Mouse (Mus musculus): ENCODE measurements at regions not wholly inside any gene's neighbourhood (a gene's known extent, or its start where the extent isn't known, plus 50 kb on each side); places are given as distances from the start of the nearest gene placed in this dataset.
"Not testable (repeated sequence)": the region's sequence is repeated elsewhere in the genome, so short reads cannot be mapped to it uniquely, and the experiment has no call there.

GRCm38 (mm10) chr5:134046086-134046485 is 53.4 kb upstream of the Castor2 start:
- no peak for DNase-seq (ENCODE audit: extremely low read depth, low read depth, low spot score)

GRCm38 (mm10) chr5:134042938-134043337 is 56.6 kb upstream of the Castor2 start:
- not testable (repeated sequence) for DNase-seq (ENCODE audit: extremely low read depth, low read depth, low spot score)

- DNase-seq (ENCODE audit: extremely low read depth, low read depth, low spot score), result no peak
Observed at GRCm38 (mm10) chr5:134027316-134027966, 72.1 kb upstream of the Castor2 start.

GRCm38 (mm10) chr5:134019651-134020432 is 79.7 kb upstream of the Castor2 start:
- no peak for DNase-seq (ENCODE audit: extremely low read depth, low read depth, low spot score)

- DNase-seq (ENCODE audit: extremely low read depth, low read depth, low spot score), result no peak
Observed at GRCm38 (mm10) chr5:134014257-134015163, 85.0 kb upstream of the Castor2 start.

- DNase-seq (ENCODE audit: extremely low read depth, low read depth, low spot score), result no peak
Observed at GRCm38 (mm10) chr5:134013206-134013605, 86.3 kb upstream of the Castor2 start.

- DNase-seq (ENCODE audit: extremely low read depth, low read depth, low spot score), result no peak
Observed at GRCm38 (mm10) chr5:134009843-134010242, 89.7 kb upstream of the Castor2 start.

- no peak for DNase-seq (ENCODE audit: extremely low read depth, low read depth, low spot score)
Observed at GRCm38 (mm10) chr5:134007127-134007771, 92.3 kb upstream of the Castor2 start.

- peak; percentile 10 for DNase-seq (ENCODE audit: extremely low read depth, low read depth, low spot score)
Observed at GRCm38 (mm10) chr5:134006470-134007126, 92.9 kb upstream of the Castor2 start.

- DNase-seq (ENCODE audit: extremely low read depth, low read depth, low spot score), result no peak
Observed at GRCm38 (mm10) chr5:134006001-134006400, 93.5 kb upstream of the Castor2 start.

- DNase-seq (ENCODE audit: extremely low read depth, low read depth, low spot score), result no peak
Observed at GRCm38 (mm10) chr5:134000100-134000499, 99.4 kb upstream of the Castor2 start.

GRCm38 (mm10) chr5:133999698-134000097 is 99.8 kb upstream of the Castor2 start:
- no peak for DNase-seq (ENCODE audit: extremely low read depth, low read depth, low spot score)

- no peak for DNase-seq (ENCODE audit: extremely low read depth, low read depth, low spot score)
Observed at GRCm38 (mm10) chr5:133991994-133992393, 107.5 kb upstream of the Castor2 start.

GRCm38 (mm10) chr5:133991556-133991955 is 108.0 kb upstream of the Castor2 start:
- no peak for DNase-seq (ENCODE audit: extremely low read depth, low read depth, low spot score)

- DNase-seq (ENCODE audit: extremely low read depth, low read depth, low spot score), result no peak
Observed at GRCm38 (mm10) chr5:133983249-133983966, 116.1 kb upstream of the Castor2 start.

- DNase-seq (ENCODE audit: extremely low read depth, low read depth, low spot score), result no peak
Observed at GRCm38 (mm10) chr5:133970421-133970914, 129.0 kb upstream of the Castor2 start.

- no peak for DNase-seq (ENCODE audit: extremely low read depth, low read depth, low spot score)
Observed at GRCm38 (mm10) chr5:133963301-133963700, 136.2 kb upstream of the Castor2 start.

- no peak for DNase-seq (ENCODE audit: extremely low read depth, low read depth, low spot score)
Observed at GRCm38 (mm10) chr5:133940841-133941240, 158.7 kb upstream of the Castor2 start.

GRCm38 (mm10) chr5:133940030-133940429 is 159.5 kb upstream of the Castor2 start:
- DNase-seq (ENCODE audit: extremely low read depth, low read depth, low spot score), result no peak
